Mouse (Mus musculus): ENCODE results near the gene Hoxc12.

GRCm38 (mm10) chr15:102950877-102951276, 14.3 kb downstream of the Hoxc12 start:
- TF ChIP-seq CTCF (IDR thresholded peaks at IDR 0.05), result no peak
- no peak for TF ChIP-seq EP300 (IDR thresholded peaks at IDR 0.05; ENCODE audit: insufficient read depth, low read depth, low read length)
- TF ChIP-seq POLR2A (IDR thresholded peaks at IDR 0.05; ENCODE audit: insufficient read depth, low read depth, low read length), result no peak
